Comparison of ENCODE assay signal across 8 mouse cellular contexts in genomic region chr17:46545813-46546564, GRCm38 (mm10). TPM values are rescaled to one million over a fixed set of nuclear protein-coding genes. Genes with fewer than 3 reads are reported as not detected.
DNase-seq lines count a peak whose midpoint lies in the region; ATAC-seq and TF ChIP-seq lines count a peak whose summit lies in the region.

TSS of gene Cul9 (minus strand) at chr17:46546388.

- no peak within 1 kb of the TSS for H3K27ac ChIP-seq in forebrain, embryonic 12.5 days
- H3K27ac ChIP-seq in heart, embryonic 14.5 days (replicated peaks in 1 of 2; ENCODE audit: control insufficient read depth in 1 of 2, insufficient read depth in 1 of 2, low read depth in 2 of 2, low read length in 2 of 2): peak within 1 kb of the TSS in 1 of 2 experiments; percentile 60; a peak in 2 of 4 replicates
- H3K27ac ChIP-seq in kidney, postnatal 0 days: peak within 1 kb of the TSS; percentile 25; the same call in 1 of the 2 replicates
- no peak within 1 kb of the TSS for H3K27ac ChIP-seq in liver, embryonic 11.5 days (ENCODE audit: low read depth, low read length)
- H3K27ac ChIP-seq in stomach, embryonic 15.5 days: no peak within 1 kb of the TSS

- H3K36me3 ChIP-seq in forebrain, embryonic 12.5 days (replicated peaks): peaks cover 33% of the 10 kb centered on the region
- H3K36me3 ChIP-seq in heart, embryonic 14.5 days (ENCODE audit: control insufficient read depth, insufficient read depth, low read length): peaks cover 44% of the 10 kb centered on the region
- peaks cover 31% of the 10 kb centered on the region for H3K36me3 ChIP-seq in kidney, postnatal 0 days (ENCODE audit: insufficient read depth, low read length)
- H3K36me3 ChIP-seq in liver, embryonic 11.5 days (ENCODE audit: control insufficient read depth, insufficient read depth, low read length): peaks cover 20% of the 10 kb centered on the region
- H3K36me3 ChIP-seq in stomach, embryonic 15.5 days: peaks cover 29% of the 10 kb centered on the region

- H3K27me3 ChIP-seq in forebrain, embryonic 12.5 days: peaks cover 38% of the 10 kb centered on the region; the same call in 1 of the 2 replicates
- no peaks in the 10 kb centered on the region for H3K27me3 ChIP-seq in heart, embryonic 14.5 days (ENCODE audit: control insufficient read depth, insufficient read depth, low read length)
- no peaks in the 10 kb centered on the region for H3K27me3 ChIP-seq in kidney, postnatal 0 days (ENCODE audit: insufficient read depth, low read length)
- peaks cover 36% of the 10 kb centered on the region for H3K27me3 ChIP-seq in liver, embryonic 11.5 days (replicated peaks; ENCODE audit: control insufficient read depth, insufficient read depth, low read length)
- no peaks in the 10 kb centered on the region for H3K27me3 ChIP-seq in stomach, embryonic 15.5 days (replicated peaks)

- DNase-seq in CD4-positive helper T cell, adult 2 months (ENCODE audit: low read depth, low spot score): peak; percentile 50
- peak; percentile 94 for DNase-seq in brain, embryonic 14.5 days (ENCODE audit: low read depth)
- DNase-seq in kidney, postnatal 0 days (ENCODE audit: low spot score): peak; percentile 78
- DNase-seq in liver, embryonic 11.5 days (ENCODE audit: low spot score): peak; percentile 53

- peak within 1 kb of the TSS; percentile 81 for H3K9ac ChIP-seq in forebrain, embryonic 12.5 days
- peak within 1 kb of the TSS; percentile 83 for H3K9ac ChIP-seq in heart, embryonic 14.5 days (ENCODE audit: low read length)
- peak within 1 kb of the TSS; percentile 72 for H3K9ac ChIP-seq in kidney, postnatal 0 days (ENCODE audit: low read depth, low read length)
- H3K9ac ChIP-seq in liver, embryonic 11.5 days (ENCODE audit: low read depth, low read length): peak within 1 kb of the TSS; percentile 44
- H3K9ac ChIP-seq in stomach, embryonic 15.5 days: peak within 1 kb of the TSS; percentile 38; the same call in 1 of the 2 replicates

- TF ChIP-seq POLR2A in brain, embryonic 14.5 days (IDR thresholded peaks at IDR 0.05; ENCODE audit: borderline replicate concordance, extremely low read depth, insufficient read depth, insufficient read length, poor library complexity, severe bottlenecking): peak; percentile 43; the same call in 1 of the 2 replicates

- peaks cover 16% of the 10 kb centered on the region for H3K4me1 ChIP-seq in forebrain, embryonic 12.5 days
- H3K4me1 ChIP-seq in heart, embryonic 14.5 days (ENCODE audit: control insufficient read depth in 2 of 2, insufficient read depth in 2 of 2, low read length in 2 of 2): peaks cover 10 to 17% of the 10 kb centered on the region in 2 experiments
- H3K4me1 ChIP-seq in kidney, postnatal 0 days (replicated peaks; ENCODE audit: insufficient read depth, low read length): peaks cover 6% of the 10 kb centered on the region; the same call in 1 of the 2 replicates
- H3K4me1 ChIP-seq in liver, embryonic 11.5 days (replicated peaks; ENCODE audit: control insufficient read depth, insufficient read depth, low read length): peaks cover 20% of the 10 kb centered on the region
- peaks cover 27% of the 10 kb centered on the region for H3K4me1 ChIP-seq in stomach, embryonic 15.5 days

- no peaks in the 10 kb centered on the region for H3K9me3 ChIP-seq in forebrain, embryonic 12.5 days
- no peaks in the 10 kb centered on the region for H3K9me3 ChIP-seq in heart, embryonic 14.5 days (ENCODE audit: control insufficient read depth, low read length)
- H3K9me3 ChIP-seq in kidney, postnatal 0 days (replicated peaks; ENCODE audit: low read length): no peaks in the 10 kb centered on the region
- H3K9me3 ChIP-seq in liver, embryonic 11.5 days (ENCODE audit: control insufficient read depth, low read length): no peaks in the 10 kb centered on the region
- H3K9me3 ChIP-seq in stomach, embryonic 15.5 days: no peaks in the 10 kb centered on the region

- under 1% methylated on average over 47 of the region's 49 CpGs for WGBS in forebrain, embryonic 12.5 days
- WGBS in heart, embryonic 14.5 days: 2% methylated on average over 42 of the region's 49 CpGs
- WGBS in kidney, postnatal 0 days: 2% methylated on average over 41 of the region's 49 CpGs
- WGBS in liver, embryonic 11.5 days: 5% methylated on average over 48 of the region's 49 CpGs
- 5% methylated on average over 44 of the region's 49 CpGs for WGBS in stomach, embryonic 15.5 days

- H3K4me3 ChIP-seq in forebrain, embryonic 12.5 days (replicated peaks): peak within 1 kb of the TSS; percentile 69
- peak within 1 kb of the TSS; percentile 62 to 65 for H3K4me3 ChIP-seq in heart, embryonic 14.5 days (ENCODE audit: control insufficient read depth in 1 of 2, insufficient read depth in 1 of 2, low read depth in 1 of 2, low read length in 2 of 2)
- peak within 1 kb of the TSS; percentile 49 for H3K4me3 ChIP-seq in kidney, postnatal 0 days (replicated peaks; ENCODE audit: low read depth, low read length)
- H3K4me3 ChIP-seq in liver, embryonic 11.5 days (ENCODE audit: low read depth, low read length): peak within 1 kb of the TSS; percentile 49
- peak within 1 kb of the TSS; percentile 45 for H3K4me3 ChIP-seq in stomach, embryonic 15.5 days (replicated peaks)

- ATAC-seq in forebrain, embryonic 12.5 days (ENCODE audit: low FRiP score): peak; percentile 82
- peak; percentile 20; the same call in 1 of the 2 replicates for ATAC-seq in heart, embryonic 14.5 days (ENCODE audit: insufficient number of reproducible peaks, insufficient read depth, low FRiP score, low read depth)
- ATAC-seq in kidney, postnatal 0 days (replicated peaks; ENCODE audit: low FRiP score, low read depth): peak; percentile 58; the same call in 1 of the 2 replicates
- no peak for ATAC-seq in liver, embryonic 11.5 days (replicated peaks; ENCODE audit: low FRiP score)
- ATAC-seq in monocyte, adult 5-6 weeks (replicated peaks; ENCODE audit: insufficient number of reproducible peaks, low FRiP score, low TSS enrichment, poor library complexity, severe bottlenecking): 0 out of 2 replicates have a peak, but pooled peaks have one; percentile 41
- ATAC-seq in stomach, embryonic 15.5 days (ENCODE audit: insufficient read depth, low FRiP score, low read depth): no peak; the same call in 1 of the 2 replicates

- TF ChIP-seq CTCF in brain, embryonic 14.5 days (IDR thresholded peaks at IDR 0.05; ENCODE audit: borderline replicate concordance, extremely low read depth, insufficient read depth, insufficient read length): no peak
- no peak for TF ChIP-seq CTCF in kidney, postnatal 0 days (IDR thresholded peaks at IDR 0.05; ENCODE audit: low read depth)

- H3K4me2 ChIP-seq in forebrain, embryonic 12.5 days: peak within 1 kb of the TSS; percentile 92
- peak within 1 kb of the TSS; percentile 88 for H3K4me2 ChIP-seq in heart, embryonic 14.5 days (ENCODE audit: low read length)
- peak within 1 kb of the TSS; percentile 92 for H3K4me2 ChIP-seq in kidney, postnatal 0 days (ENCODE audit: low read length)
- H3K4me2 ChIP-seq in liver, embryonic 11.5 days: peak within 1 kb of the TSS; percentile 75
- H3K4me2 ChIP-seq in stomach, embryonic 15.5 days: peak within 1 kb of the TSS; percentile 82

RNA-seq across cellular contexts. Expression of gene Cul9, which starts in this region (rescaled TPM):
- polyA plus RNA-seq in brain, embryonic 14.5 days (2012; rRNA removed): 37.5 and 50.4 TPM in 2 replicates
- polyA plus RNA-seq in forebrain, embryonic 12.5 days (2016; fragmentation: Nextera tagmentation; extraction: Ambion mirVana): 9.8 and 11.3 TPM in 2 replicates
- polyA plus RNA-seq in heart, embryonic 14.5 days (2014; fragmentation: Nextera tagmentation; extraction: Ambion mirVana): 4.6 and 5.1 TPM in 2 replicates
- 6.0 and 6.5 TPM in 2 replicates for polyA plus RNA-seq in kidney, postnatal 0 days (2015; fragmentation: Nextera tagmentation; extraction: Ambion mirVana)
- polyA plus RNA-seq in liver, embryonic 11.5 days (2014; fragmentation: Nextera tagmentation; extraction: Ambion mirVana): 1.1 and 1.2 TPM in 2 replicates
- total RNA-seq in monocyte, adult 5-6 weeks (2017): 4.4 to 7.6 TPM (median 4.9 TPM) in 3 replicates
- 3.2 and 4.6 TPM in 2 replicates for polyA plus RNA-seq in stomach, embryonic 15.5 days (2015; fragmentation: Nextera tagmentation; extraction: Ambion mirVana)

Comparison
In these comparisons a context has a peak if more than half of its experiments do, and no peak if none do; other contexts are left out.
1. ATAC-seq: peak in forebrain, embryonic 12.5 days (single experiment), heart, embryonic 14.5 days (single experiment), kidney, postnatal 0 days (single experiment) and monocyte, adult 5-6 weeks (single experiment); none in liver, embryonic 11.5 days (single experiment) and stomach, embryonic 15.5 days (single experiment).
2. Peak in every context shown above with its lines, with median percentiles within 50 percentile points of each other: DNase-seq, H3K4me2 ChIP-seq, H3K4me3 ChIP-seq and H3K9ac ChIP-seq.